Mouse (Mus musculus) thymus, postnatal 10 days (tissue): ENCODE measurements around the gene Kif13a.

Experiments
- DNase-seq, 2 experiments: peaks; one replicate each; pipeline ENCODE4 v3.0.0; 2021; ENCODE audit warnings: low spot score in 2 of 2

The Kif13a gene

GRCm38 (mm10) chr13:46883976-46884375, 45.7 kb downstream of the Kif13a start:
- DNase-seq = no peak

DNA sequence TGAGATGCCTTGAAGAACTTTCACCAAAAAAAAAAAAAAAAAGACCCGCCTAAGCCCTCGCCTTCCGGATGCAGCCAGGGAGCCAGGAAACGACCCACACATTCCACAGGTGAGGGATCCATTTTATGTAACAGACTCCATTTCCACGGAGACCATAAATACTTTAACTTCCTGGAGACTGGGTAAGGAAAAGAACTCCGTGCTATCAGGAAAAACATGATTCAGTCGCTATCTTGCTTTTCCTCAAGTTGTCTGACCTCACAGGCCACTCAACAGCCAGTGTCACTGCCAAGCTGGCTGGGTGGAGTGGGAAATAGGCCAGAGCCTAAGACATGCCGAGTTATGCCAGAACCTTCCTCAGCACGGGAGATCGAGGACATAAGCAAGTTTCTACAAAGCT, 46.3 kb downstream of the Kif13a start:
- DNase-seq = no peak

DNA sequence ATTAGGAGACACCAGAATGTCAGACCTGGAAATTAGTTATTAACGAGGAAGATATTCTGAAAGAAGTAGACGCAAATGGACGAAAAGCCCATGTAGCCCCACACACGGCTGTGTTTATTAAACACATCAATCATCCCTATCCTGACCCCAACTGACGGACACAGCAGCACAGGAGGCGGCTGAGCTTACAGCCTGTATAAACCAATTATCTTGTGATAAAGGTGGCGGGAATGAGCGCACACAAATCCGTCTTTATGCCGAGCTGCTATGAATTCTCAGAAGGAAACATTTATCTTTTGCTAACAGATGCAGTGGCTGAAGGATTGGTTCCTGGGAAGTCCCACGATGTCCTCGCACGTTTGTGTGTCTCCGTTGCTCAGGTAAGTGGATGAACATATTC, 48.9 kb downstream of the Kif13a start:
- DNase-seq = no peak

- DNase-seq = no peak
Observed at GRCm38 (mm10) chr13:46880243-46880642, 49.4 kb downstream of the Kif13a start.

DNA sequence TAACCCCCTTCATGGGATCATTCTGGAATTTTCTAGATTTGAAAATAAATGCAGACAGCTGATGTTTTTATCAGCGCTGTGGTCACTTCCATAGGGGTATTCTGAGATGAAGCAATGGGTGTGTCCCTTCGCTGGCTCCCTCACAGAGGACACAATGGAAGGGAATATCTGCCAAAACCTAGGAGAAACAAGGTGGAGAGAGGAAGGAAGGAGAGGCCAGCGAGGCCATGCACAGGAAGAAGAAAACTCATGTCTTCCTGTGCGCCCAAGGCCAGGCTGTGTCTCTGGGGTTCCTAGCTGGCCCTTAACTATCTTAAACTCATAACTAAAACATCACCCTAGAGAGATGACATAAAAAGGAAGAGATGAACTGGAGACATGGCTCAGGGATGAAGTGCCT, 52.6 kb downstream of the Kif13a start:
- DNase-seq = no peak

GRCm38 (mm10) chr13:46875377-46875776, 54.3 kb downstream of the Kif13a start:
- no peak for DNase-seq

DNA sequence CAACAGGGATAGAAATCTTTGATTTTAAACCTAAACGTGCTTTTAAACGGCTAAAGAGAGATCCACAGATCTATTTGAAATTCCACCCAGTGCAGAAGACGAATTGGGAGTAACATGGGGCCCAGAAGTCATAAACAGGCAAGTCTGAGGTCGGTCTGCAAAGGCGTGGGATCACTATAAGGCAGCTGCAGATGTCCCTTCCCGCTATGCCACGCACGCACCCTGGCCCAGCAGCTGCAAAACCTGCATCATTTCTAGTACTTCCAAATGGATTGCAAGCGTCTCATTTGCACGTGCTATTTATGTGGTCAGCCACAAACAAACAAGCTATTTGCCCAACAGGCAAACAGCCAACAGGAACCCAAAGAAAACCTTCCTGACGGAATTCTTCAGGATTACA, 56.9 kb downstream of the Kif13a start:
- DNase-seq = no peak

GRCm38 (mm10) chr13:46872194-46872593, 57.5 kb downstream of the Kif13a start:
- no peak for DNase-seq

DNA sequence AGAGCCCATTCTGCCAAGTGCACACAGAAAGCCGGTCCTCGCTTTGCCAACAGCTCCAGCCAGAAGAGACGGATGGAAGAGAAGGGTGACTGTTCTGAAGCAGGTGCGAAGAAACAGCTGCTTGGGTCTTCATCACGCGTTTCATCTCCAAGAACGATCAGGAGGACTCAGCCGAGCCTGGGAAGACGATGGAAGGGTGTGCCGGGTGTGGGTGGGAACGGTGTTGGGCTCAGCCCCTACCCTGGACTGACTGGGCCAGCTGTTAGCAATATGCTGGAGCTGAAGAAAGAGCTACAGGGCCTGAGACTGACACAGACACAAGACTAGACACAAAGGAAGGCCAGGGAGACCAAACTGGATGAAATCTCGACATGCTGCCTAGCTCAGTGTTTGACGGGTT, 60.2 kb downstream of the Kif13a start:
- DNase-seq = no peak

- DNase-seq = no peak
Observed at GRCm38 (mm10) chr13:46863169-46863748, 66.4 kb downstream of the Kif13a start.

- no peak for DNase-seq
Observed at GRCm38 (mm10) chr13:46859876-46860275, 69.8 kb downstream of the Kif13a start.

GRCm38 (mm10) chr13:46859173-46859572, 70.5 kb downstream of the Kif13a start:
- DNase-seq = no peak

- no peak for DNase-seq
Observed at GRCm38 (mm10) chr13:46858835-46859152, 70.9 kb downstream of the Kif13a start.

GRCm38 (mm10) chr13:46858143-46858834, 71.4 kb downstream of the Kif13a start:
- no peak for DNase-seq

GRCm38 (mm10) chr13:46854456-46854855, 75.2 kb downstream of the Kif13a start:
- no peak for DNase-seq

- no peak for DNase-seq
Observed at GRCm38 (mm10) chr13:46852470-46852869, 77.2 kb downstream of the Kif13a start.

GRCm38 (mm10) chr13:46845456-46845855, 84.2 kb downstream of the Kif13a start:
- no peak for DNase-seq

DNA sequence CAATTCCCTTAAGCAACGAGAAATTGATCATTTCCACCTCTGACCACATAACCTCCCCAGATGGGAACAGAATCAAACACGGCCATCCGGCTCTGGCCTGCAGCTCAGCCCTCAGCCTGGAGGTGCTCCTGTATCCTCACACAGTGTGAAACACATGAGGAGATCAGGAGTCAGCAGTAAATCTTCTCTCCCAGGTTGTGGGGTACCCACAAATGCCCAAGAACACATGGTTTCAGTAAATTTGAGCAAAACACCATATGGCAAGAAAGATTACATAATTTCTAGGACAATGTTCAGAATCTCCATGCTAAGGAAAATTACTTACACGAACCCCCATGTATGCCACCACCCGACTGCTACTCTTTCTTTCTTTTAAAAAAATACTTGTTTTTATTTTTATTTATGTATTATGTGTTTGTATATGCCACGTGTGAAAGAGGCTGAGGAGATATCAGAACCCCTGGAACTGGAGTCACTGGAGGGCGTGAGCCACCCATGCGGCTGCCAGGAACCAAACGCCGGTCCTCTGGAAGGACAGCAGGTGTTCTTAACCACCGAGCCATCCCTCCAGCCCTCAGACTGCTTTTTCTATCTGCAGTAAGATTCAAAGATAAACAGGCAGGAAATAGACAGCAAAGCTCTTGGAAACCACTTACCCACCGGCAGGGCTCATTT, 85.0 kb downstream of the Kif13a start:
- no peak for DNase-seq

- DNase-seq = no peak
Observed at GRCm38 (mm10) chr13:46843646-46844045, 86.0 kb downstream of the Kif13a start.

DNA sequence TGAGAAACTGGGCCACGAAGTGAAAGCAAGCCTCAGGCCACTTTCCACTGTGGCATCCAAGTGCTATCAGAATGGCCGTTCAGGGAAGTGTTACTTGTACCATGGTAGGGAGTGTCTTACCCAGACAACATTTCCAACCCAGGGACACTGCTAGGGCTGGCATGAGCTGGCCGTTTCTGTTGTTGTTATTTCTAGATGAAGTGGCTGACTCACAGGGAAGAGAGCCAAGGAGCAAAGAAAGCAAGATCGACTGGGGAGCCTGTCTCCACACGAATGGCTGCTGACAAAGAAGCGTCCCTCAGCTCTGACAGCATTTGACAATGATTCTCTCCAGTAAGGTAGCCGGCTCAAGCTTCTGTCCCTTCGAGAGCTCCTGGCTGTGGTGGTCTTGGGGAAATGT, 87.5 kb downstream of the Kif13a start:
- no peak for DNase-seq

GRCm38 (mm10) chr13:46841668-46842067, 88.0 kb downstream of the Kif13a start:
- DNase-seq = no peak

GRCm38 (mm10) chr13:46840676-46841075, 89.0 kb downstream of the Kif13a start:
- no peak for DNase-seq

- no peak for DNase-seq
Observed at GRCm38 (mm10) chr13:46839236-46839635, 90.4 kb downstream of the Kif13a start.
